Mouse (Mus musculus) hindbrain, embryonic 15.5 days (tissue): ENCODE data around the gene Pold3. TPM values are rescaled to one million over a fixed set of nuclear protein-coding genes. Genes with fewer than 3 reads are reported as not detected.

Experiments
- ATAC-seq: fragments of 200-750 bp; cut with Nextera tagmentation; 2 replicates; pipeline ENCODE4 v1.8.0; 2017; ENCODE audit warnings: low read depth, moderate number of reproducible peaks, moderate TSS enrichment; ENCODE audit not compliant: low FRiP score
- H3K27ac ChIP-seq: fragments of 300-500 bp; sonication (generic); replicated peaks from 2 replicates; pipeline ENCODE4 v1.5.1; 2015; ENCODE audit warnings: mild to moderate bottlenecking, inconsistent platforms
- H3K27me3 ChIP-seq: fragments of 300-500 bp; sonication (generic); 2 replicates; pipeline ENCODE4 v1.6.1; 2015; ENCODE audit warnings: control low read depth, inconsistent platforms
- H3K36me3 ChIP-seq: fragments of 300-500 bp; sonication (generic); 2 replicates; pipeline ENCODE4 v1.6.1; 2015; ENCODE audit warnings: control low read depth, inconsistent platforms
- H3K4me1 ChIP-seq: fragments of 300-500 bp; sonication (generic); replicated peaks from 2 replicates; pipeline ENCODE4 v1.6.1; 2015; ENCODE audit warnings: control low read depth, inconsistent platforms
- H3K4me2 ChIP-seq: fragments of 300-500 bp; sonication (generic); 2 replicates; pipeline ENCODE4 v1.6.1; 2015; ENCODE audit warnings: moderate library complexity, mild to moderate bottlenecking, inconsistent platforms
- H3K4me3 ChIP-seq: fragments of 300-500 bp; sonication (generic); 2 replicates; pipeline ENCODE4 v1.5.1; 2015; ENCODE audit warnings: mild to moderate bottlenecking, inconsistent platforms
- H3K9ac ChIP-seq: fragments of 300-500 bp; sonication (generic); 2 replicates; pipeline ENCODE4 v1.6.1; 2015; ENCODE audit warnings: inconsistent platforms
- H3K9me3 ChIP-seq: fragments of 300-500 bp; sonication (generic); 2 replicates; pipeline ENCODE4 v1.6.1; 2016; ENCODE audit warnings: control low read depth, inconsistent platforms
- WGBS: fragments of 180-500 bp; shearing (Covaris S2); methylation state at CpG from one replicate; pipeline ENCODE4 v1.1.7; 2015; 5-methylcytosine and 5-hydroxymethylcytosine counted together
- polyA plus RNA-seq: library from polyadenylated mRNA; unstranded; fragments of >200 nt; fragmentation: Nextera tagmentation; extraction: Ambion mirVana; gene quantifications from 2 replicates; pipeline ENCODE4 v1.2.1, GENCODE M21; 2015

Gene Pold3
- polyA plus RNA-seq, 1 experiment from 2014 or later: 44.9 TPM

GRCm38 (mm10) chr7:100132379-100132778 lies 11.0 kb upstream of the Pold3 start:
- ATAC-seq: no peak

GRCm38 (mm10) chr7:100130592-100130991 lies 9.2 kb upstream of the Pold3 start:
- H3K4me2 ChIP-seq: no peak overlapping the region
- no peaks in the 10 kb centered on the region for H3K9me3 ChIP-seq
- H3K27me3 ChIP-seq: no peaks in the 10 kb centered on the region
- no peak overlapping the region for H3K27ac ChIP-seq
- no peaks in the 10 kb centered on the region for H3K36me3 ChIP-seq
- no peaks in the 10 kb centered on the region for H3K4me1 ChIP-seq
- no peak overlapping the region for H3K4me3 ChIP-seq
- no peak for ATAC-seq
- H3K9ac ChIP-seq: no peak overlapping the region
- WGBS: 64% methylated on average over 6 of the region's 6 CpGs

More at GRCm38 (mm10) chr7:100132379-100132778, 11.0 kb upstream of the Pold3 start:
- no peaks in the 10 kb centered on the region for H3K4me1 ChIP-seq
- no peak overlapping the region for H3K27ac ChIP-seq
- no peak overlapping the region for H3K4me3 ChIP-seq
- WGBS: 69% methylated on average over 1 of the region's 1 CpGs
- no peaks in the 10 kb centered on the region for H3K27me3 ChIP-seq
- no peak overlapping the region for H3K4me2 ChIP-seq
- H3K9me3 ChIP-seq: no peaks in the 10 kb centered on the region
- no peaks in the 10 kb centered on the region for H3K36me3 ChIP-seq
- H3K9ac ChIP-seq: no peak overlapping the region

- Histone ChIP-seq H3K4me3 (no peak overlapping the region), H3K4me2 (no peak overlapping the region), H3K9ac (no peak overlapping the region), H3K4me1 (no peaks in the 10 kb centered on the region), H3K9me3 (no peaks in the 10 kb centered on the region), H3K36me3 (no peaks in the 10 kb centered on the region), H3K27ac (no peak overlapping the region), H3K27me3 (no peaks in the 10 kb centered on the region)
- 90% methylated on average over 7 of the region's 7 CpGs for WGBS
- no peak for ATAC-seq
These were observed 7.1 kb upstream of the Pold3 start for GRCm38 (mm10) chr7:100128262-100129041.

GRCm38 (mm10) chr7:100126514-100126913 lies 5.1 kb upstream of the Pold3 start:
- Histone ChIP-seq H3K27me3 (no peaks in the 10 kb centered on the region), H3K36me3 (no peaks in the 10 kb centered on the region), H3K4me3 (no peak overlapping the region), H3K27ac (no peak overlapping the region), H3K9ac (no peak overlapping the region), H3K9me3 (no peaks in the 10 kb centered on the region), H3K4me1 (peaks cover 9% of the 10 kb centered on the region), H3K4me2 (no peak overlapping the region)
- no peak for ATAC-seq
- 85% methylated on average over 7 of the region's 7 CpGs for WGBS

GRCm38 (mm10) chr7:100125166-100125565 lies 3.8 kb upstream of the Pold3 start:
- WGBS: 72% methylated on average over 4 of the region's 4 CpGs
- Histone ChIP-seq H3K9me3 (no peaks in the 10 kb centered on the region), H3K36me3 (no peaks in the 10 kb centered on the region), H3K9ac (no peak overlapping the region), H3K4me1 (peaks cover 15% of the 10 kb centered on the region), H3K4me2 (no peak overlapping the region), H3K27me3 (no peaks in the 10 kb centered on the region), H3K4me3 (no peak overlapping the region), H3K27ac (no peak overlapping the region)
- no peak for ATAC-seq

- no peaks in the 10 kb centered on the region for H3K9me3 ChIP-seq
- no peak overlapping the region for H3K9ac ChIP-seq
- no peaks in the 10 kb centered on the region for H3K36me3 ChIP-seq
- peaks cover 21% of the 10 kb centered on the region for H3K4me1 ChIP-seq
- H3K4me3 ChIP-seq: no peak overlapping the region
- no peak for ATAC-seq
- WGBS: 84% methylated on average over 2 of the region's 2 CpGs
- no peaks in the 10 kb centered on the region for H3K27me3 ChIP-seq
- no peak overlapping the region for H3K27ac ChIP-seq
- no peak overlapping the region for H3K4me2 ChIP-seq
These were observed 2.8 kb upstream of the Pold3 start for GRCm38 (mm10) chr7:100124211-100124610.

- Histone ChIP-seq H3K4me2 (no peak overlapping the region), H3K4me1 (peaks cover 21% of the 10 kb centered on the region), H3K4me3 (no peak overlapping the region), H3K27me3 (no peaks in the 10 kb centered on the region), H3K9me3 (no peaks in the 10 kb centered on the region), H3K9ac (no peak overlapping the region), H3K27ac (no peak overlapping the region), H3K36me3 (no peaks in the 10 kb centered on the region)
- 59% methylated on average over 6 of the region's 6 CpGs for WGBS
- ATAC-seq: no peak
These were observed 2.1 kb upstream of the Pold3 start for GRCm38 (mm10) chr7:100123486-100123885.

GRCm38 (mm10) chr7:100120791-100121261 lies 539 bp downstream of the Pold3 start:
- Histone ChIP-seq H3K4me2 (peak overlapping the region; percentile 91), H3K4me3 (peak overlapping the region; percentile 99), H3K27me3 (no peaks in the 10 kb centered on the region), H3K4me1 (peaks cover 21% of the 10 kb centered on the region), H3K9ac (peak overlapping the region; percentile 93), H3K36me3 (peaks cover 11% of the 10 kb centered on the region), H3K27ac (peak overlapping the region; percentile 88), H3K9me3 (no peaks in the 10 kb centered on the region)
- ATAC-seq: peak; percentile 57; the same call in 1 of the 2 replicates
- under 1% methylated on average over 24 of the region's 25 CpGs for WGBS

- no peaks in the 10 kb centered on the region for H3K27me3 ChIP-seq
- no peak overlapping the region for H3K9ac ChIP-seq
- WGBS: 93% methylated on average over 6 of the region's 6 CpGs
- H3K27ac ChIP-seq: no peak overlapping the region
- no peak overlapping the region for H3K4me2 ChIP-seq
- no peak for ATAC-seq
- H3K9me3 ChIP-seq: no peaks in the 10 kb centered on the region
- H3K4me3 ChIP-seq: no peak overlapping the region
- peaks cover 29% of the 10 kb centered on the region for H3K36me3 ChIP-seq
- H3K4me1 ChIP-seq: no peaks in the 10 kb centered on the region
These were observed 7.1 kb downstream of the Pold3 start for GRCm38 (mm10) chr7:100114279-100114678.

GRCm38 (mm10) chr7:100113821-100114220 lies 7.5 kb downstream of the Pold3 start:
- no peak overlapping the region for H3K4me3 ChIP-seq
- H3K36me3 ChIP-seq: peaks cover 29% of the 10 kb centered on the region
- WGBS: 83% methylated on average over 7 of the region's 7 CpGs
- no peak overlapping the region for H3K27ac ChIP-seq
- no peak for ATAC-seq
- H3K9ac ChIP-seq: no peak overlapping the region
- H3K4me2 ChIP-seq: no peak overlapping the region
- H3K27me3 ChIP-seq: no peaks in the 10 kb centered on the region
- no peaks in the 10 kb centered on the region for H3K4me1 ChIP-seq
- no peaks in the 10 kb centered on the region for H3K9me3 ChIP-seq

GRCm38 (mm10) chr7:100111506-100111905 lies 9.9 kb downstream of the Pold3 start:
- Histone ChIP-seq H3K4me1 (no peaks in the 10 kb centered on the region), H3K4me3 (no peak overlapping the region), H3K9ac (no peak overlapping the region), H3K27ac (no peak overlapping the region), H3K9me3 (no peaks in the 10 kb centered on the region), H3K4me2 (no peak overlapping the region), H3K27me3 (no peaks in the 10 kb centered on the region), H3K36me3 (peaks cover 26% of the 10 kb centered on the region)
- 84% methylated on average over 10 of the region's 10 CpGs for WGBS
- no peak for ATAC-seq

- H3K36me3 ChIP-seq: peaks cover 41% of the 10 kb centered on the region
These were observed 13.0 kb downstream of the Pold3 start for GRCm38 (mm10) chr7:100108341-100108740.

More at GRCm38 (mm10) chr7:100108341-100108740, 13.0 kb downstream of the Pold3 start:
- Histone ChIP-seq H3K4me2 (no peak overlapping the region), H3K27me3 (no peaks in the 10 kb centered on the region), H3K4me1 (no peaks in the 10 kb centered on the region), H3K9ac (no peak overlapping the region), H3K27ac (no peak overlapping the region), H3K4me3 (no peak overlapping the region), H3K9me3 (no peaks in the 10 kb centered on the region)
- WGBS: 73% methylated on average over 3 of the region's 3 CpGs
- no peak for ATAC-seq
